Mouse (Mus musculus) heart, postnatal 10 days (tissue): ENCODE measurements at regions not wholly inside any gene's neighbourhood (a gene's known extent, or its start where the extent isn't known, plus 50 kb on each side); places are given as distances from the start of the nearest gene placed in this dataset.
A peak's percentile ranks its signal among the peaks of the same experiment; 100 is the strongest.

Experiments
- DNase-seq, 2 experiments: peaks; one replicate each; pipeline ENCODE4 v3.0.0; 2021
- intact Hi-C: fragments of 180-260 bp; cut with DNase I; formaldehyde crosslinking; loops from one replicate; pipeline ENCODE4 v1.15.1; 2025

GRCm38 (mm10) chr4:124542696-124543095 is 67.9 kb downstream of the 3100002H09Rik start:
- intact Hi-C loops = no loop called here
- DNase-seq = no peak

DNA sequence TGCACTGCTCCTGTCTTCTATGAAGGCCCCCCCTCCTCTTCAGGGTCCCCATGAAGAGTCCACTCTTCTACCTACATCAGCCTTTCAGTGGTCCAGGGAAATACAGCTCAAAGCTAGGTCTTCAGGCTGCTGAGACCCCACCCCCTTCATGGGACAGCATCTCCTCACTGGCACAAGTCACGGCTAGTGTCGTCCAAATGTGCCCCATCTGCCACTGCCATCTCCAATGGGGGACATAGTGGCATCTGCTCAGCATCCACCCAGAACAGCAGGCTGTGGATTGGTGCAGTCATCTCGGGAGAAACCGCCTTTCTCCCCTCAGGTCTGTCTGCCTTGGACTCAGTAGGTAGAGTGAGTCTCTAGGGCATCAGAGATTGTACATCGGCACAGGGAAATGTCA is 72.1 kb downstream of the 3100002H09Rik start:
- intact Hi-C loops = no loop called here
- DNase-seq = no peak

DNA sequence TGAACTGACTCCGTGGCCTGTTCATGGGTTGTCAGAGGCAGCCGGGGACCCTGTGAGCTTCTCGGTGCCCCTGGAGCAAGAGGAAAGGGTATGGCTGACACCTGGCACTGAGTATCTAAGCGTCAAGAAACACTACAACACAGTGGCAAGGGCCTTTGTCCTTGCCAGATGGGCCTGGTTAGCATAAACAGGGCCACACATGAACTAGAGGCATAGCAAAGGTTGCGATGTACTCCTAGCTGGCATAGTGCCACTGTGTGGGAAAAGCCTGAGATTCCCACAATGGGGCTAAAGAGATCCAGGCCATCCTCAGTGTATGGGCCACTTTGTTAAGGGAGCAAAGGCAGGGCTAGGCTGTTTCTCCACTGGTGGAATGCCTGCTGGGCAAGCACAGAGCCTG is 72.9 kb downstream of the 3100002H09Rik start:
- DNase-seq = no peak
- intact Hi-C loops = no loop called here

DNA sequence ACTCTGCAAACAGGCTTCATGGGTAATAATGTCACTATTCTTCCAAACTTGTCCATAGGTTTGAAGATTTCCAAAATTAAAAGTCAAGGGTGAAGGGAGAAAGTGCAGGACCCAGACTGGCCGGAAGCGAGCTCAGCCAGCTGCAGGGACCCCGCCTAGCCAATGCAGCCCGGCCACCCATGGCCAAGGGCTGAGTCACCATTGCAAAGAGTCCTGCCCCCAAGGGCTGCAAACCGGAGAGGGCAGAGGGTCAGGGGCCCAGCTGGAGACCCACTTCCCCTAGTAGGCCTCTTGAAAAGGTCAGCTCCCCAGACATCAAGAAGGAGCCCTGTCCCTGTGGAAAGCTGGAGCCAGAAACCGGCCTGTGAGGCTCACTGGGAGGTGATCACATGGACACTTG is 77.0 kb downstream of the 3100002H09Rik start:
- no peak for DNase-seq
- intact Hi-C loops = no loop called here

GRCm38 (mm10) chr4:124530596-124530995 is 80.0 kb downstream of the 3100002H09Rik start:
- intact Hi-C loops = no loop called here
- no peak for DNase-seq

GRCm38 (mm10) chr4:124526822-124527221 is 83.8 kb downstream of the 3100002H09Rik start:
- no peak for DNase-seq
- intact Hi-C loops = no loop called here

DNA sequence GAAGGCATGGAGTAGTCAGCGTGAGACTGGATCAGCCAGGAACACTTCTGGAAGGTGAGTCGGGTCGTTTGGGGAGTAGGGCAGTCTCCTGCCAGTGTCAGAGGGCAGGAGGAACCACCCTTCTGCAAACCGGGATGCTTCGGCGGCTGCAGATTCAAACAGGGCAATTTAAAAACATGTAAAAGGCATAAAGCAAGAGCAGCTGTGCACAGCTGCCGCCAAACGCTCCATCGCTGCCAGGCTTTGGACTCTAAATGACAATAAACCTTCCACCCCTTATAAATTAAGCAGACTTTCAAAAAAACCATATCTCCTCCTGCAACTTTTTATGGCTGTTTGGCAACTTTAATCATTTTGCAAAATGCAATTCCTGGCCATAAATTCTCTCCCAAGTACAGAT is 84.2 kb downstream of the 3100002H09Rik start:
- intact Hi-C loops = no loop called here
- DNase-seq = peak; percentile 8 to 20

DNA sequence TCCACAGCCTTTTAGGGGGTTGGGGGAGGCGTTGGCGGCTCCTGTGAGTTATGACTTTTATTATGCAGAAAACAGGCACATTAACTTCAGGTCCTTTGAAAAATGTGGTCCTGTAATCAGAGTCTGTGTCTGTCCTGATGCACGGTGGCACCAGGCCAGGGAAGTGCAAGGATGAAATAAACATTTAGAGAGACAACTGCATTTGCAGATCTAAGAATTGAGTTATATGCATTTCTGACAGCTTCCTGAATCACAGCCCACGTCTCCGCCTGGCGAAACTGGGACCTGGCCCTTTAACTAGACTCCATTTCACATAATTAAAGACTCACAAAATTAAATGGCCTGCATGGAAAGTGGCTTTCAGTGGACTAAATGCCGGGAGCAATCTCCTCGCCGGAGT is 90.3 kb downstream of the 3100002H09Rik start:
- intact Hi-C loops = no loop called here
- DNase-seq = no peak

DNA sequence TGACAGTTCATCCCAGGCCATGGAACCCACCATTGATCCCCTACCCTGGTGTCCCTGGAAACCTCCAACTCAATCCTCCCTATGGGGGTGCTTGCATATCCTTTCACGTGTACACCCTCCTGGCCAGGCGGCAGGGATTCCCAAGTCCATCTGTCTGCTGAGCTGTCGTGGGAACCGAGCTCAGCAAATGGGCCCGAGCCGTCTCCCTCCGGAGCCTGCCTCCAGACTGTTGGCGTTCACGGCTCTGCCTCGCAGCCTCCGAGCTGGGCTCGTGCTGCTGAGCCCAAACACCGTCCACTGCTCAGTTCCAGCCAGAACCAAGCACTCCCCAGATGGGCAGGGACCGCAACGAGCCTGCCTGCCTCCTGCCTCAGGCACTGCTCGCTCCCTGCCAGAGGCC is 98.8 kb downstream of the 3100002H09Rik start:
- intact Hi-C loops = no loop called here
- no peak for DNase-seq

- intact Hi-C loops = no loop called here
- no peak for DNase-seq
Measured at GRCm38 (mm10) chr4:124510816-124511215, 99.8 kb downstream of the 3100002H09Rik start.

DNA sequence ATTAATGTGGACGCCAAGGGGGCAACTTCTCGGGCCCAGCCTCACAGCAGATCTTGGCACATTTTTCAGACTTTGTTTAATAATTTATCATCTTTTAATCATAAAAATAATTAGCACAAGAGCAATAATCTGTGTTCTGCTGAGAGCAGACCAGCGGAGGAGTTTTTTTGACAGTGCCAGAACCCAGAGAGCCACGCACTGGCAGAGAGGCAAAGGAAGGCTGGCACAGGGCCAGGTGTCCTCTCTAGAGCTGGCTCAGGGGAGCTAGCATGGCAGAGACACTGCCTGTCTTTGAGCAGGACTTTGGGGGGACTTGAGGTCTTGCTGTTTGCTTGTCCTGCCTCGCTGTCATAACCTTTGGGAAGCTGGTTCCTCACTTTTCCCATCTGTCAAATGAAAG is 100.9 kb downstream of the 3100002H09Rik start:
- intact Hi-C loops = no loop called here
- DNase-seq = peak; percentile 69

GRCm38 (mm10) chr4:124506083-124506647 is 104.4 kb downstream of the 3100002H09Rik start:
- DNase-seq = no peak
- intact Hi-C loops = no loop called here

DNA sequence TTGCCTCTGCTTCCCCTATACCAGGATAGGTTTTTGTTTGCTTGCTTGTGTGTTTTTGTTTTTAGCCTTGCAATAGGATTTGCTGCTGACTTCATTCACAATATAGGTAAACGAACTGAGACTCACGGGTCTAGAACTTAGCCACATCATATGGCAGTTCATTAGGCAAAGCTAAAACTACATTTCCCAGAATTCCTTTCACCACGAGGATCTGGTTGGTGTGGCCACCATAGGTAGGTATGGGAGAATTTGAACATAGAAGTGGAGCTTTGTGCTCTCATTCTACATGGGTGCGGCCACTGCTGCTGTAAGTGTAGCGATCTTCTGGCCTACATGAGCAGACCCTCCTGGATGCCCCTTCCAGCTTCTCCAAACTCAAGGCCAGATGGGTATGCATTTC is 108.8 kb downstream of the 3100002H09Rik start:
- intact Hi-C loops = no loop called here

DNA sequence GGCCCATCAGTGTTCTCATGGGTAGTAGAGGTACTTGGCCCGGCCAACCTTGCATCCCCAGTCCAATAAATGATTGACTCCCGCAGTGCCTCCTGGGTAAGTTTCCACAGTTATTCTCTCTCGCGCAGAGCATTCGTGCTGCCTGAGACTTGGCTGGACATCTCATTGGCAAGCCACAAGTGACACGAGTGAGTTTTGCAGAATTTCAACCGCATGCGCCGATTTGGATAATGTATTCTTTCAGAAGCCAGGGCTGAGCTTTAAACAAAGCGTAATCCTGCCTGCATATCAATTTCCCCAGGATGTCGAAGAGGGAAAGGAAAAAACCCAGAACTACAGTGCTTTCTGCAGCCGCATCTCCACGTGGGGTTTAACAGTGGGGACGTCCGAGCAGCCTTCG is 112.6 kb downstream of the 3100002H09Rik start:
- DNase-seq = no peak
- intact Hi-C loops = no loop called here

More for the DNA sequence above, 108.8 kb downstream of the 3100002H09Rik start:
- DNase-seq = no peak

DNA sequence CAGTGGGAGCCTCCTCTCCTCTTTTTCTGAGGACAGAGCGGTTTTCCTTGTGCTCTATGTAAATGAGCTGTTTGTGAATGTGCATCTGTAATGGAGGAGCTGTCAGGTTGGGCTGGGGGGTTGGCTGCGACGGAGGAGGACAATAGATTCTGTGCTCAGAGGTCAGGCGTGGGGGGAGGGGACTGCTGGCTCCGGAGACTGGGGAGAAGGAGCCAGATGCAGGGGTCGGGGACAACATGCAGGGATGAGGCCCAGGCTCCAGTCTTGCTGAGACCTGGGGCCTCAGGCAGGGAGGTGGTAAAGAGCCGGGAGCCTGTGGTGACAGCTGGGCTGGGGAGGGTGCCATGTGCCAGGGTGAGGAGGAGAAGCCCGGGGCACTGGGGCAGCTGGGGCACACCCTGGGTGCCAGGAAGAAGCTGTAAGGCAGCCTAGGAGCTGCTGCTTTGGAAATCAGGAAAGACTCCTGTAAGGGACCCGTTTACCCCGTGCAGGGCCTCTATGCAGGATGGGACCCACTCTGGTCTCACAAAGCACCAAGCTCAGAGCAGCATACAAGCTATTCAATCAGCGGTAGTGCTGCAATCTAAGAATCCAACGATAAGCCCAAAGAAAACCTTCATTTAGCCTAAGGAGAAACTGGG is 124.5 kb downstream of the 3100002H09Rik start:
- intact Hi-C loops = no loop called here
- no peak for DNase-seq

- DNase-seq = no peak
- intact Hi-C loops = no loop called here
Measured at GRCm38 (mm10) chr4:124484613-124485586, 125.7 kb downstream of the 3100002H09Rik start.

DNA sequence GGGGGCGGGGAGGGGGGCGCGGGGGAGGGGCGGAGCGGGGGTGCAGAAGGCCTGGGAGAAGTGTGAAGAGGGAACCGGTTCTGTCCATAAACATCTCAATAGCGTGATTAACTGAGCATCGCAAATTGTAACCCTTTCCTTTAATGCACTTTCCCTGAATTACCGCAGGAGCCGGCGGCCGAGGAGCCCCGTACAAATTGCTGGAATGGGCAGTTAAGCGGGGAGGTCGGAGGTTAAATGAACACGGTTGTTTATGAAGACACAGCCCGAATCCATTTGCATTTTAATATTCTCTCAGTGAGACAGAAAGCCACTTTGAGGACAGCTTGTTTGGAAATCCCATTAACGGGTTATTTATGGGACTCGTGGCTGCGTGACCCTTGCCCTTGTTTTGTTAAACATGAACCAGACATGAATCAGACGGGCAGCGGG is 132.7 kb downstream of the 3100002H09Rik start:
- intact Hi-C loops = no loop called here
- peak in 1 of 2 experiments; percentile 10 for DNase-seq

- intact Hi-C loops = no loop called here
- no peak for DNase-seq
Measured at GRCm38 (mm10) chr4:124477359-124477868, 133.2 kb downstream of the 3100002H09Rik start.

- intact Hi-C loops = no loop called here
- DNase-seq = no peak
Measured at GRCm38 (mm10) chr4:124465229-124465820, 145.3 kb downstream of the 3100002H09Rik start.

DNA sequence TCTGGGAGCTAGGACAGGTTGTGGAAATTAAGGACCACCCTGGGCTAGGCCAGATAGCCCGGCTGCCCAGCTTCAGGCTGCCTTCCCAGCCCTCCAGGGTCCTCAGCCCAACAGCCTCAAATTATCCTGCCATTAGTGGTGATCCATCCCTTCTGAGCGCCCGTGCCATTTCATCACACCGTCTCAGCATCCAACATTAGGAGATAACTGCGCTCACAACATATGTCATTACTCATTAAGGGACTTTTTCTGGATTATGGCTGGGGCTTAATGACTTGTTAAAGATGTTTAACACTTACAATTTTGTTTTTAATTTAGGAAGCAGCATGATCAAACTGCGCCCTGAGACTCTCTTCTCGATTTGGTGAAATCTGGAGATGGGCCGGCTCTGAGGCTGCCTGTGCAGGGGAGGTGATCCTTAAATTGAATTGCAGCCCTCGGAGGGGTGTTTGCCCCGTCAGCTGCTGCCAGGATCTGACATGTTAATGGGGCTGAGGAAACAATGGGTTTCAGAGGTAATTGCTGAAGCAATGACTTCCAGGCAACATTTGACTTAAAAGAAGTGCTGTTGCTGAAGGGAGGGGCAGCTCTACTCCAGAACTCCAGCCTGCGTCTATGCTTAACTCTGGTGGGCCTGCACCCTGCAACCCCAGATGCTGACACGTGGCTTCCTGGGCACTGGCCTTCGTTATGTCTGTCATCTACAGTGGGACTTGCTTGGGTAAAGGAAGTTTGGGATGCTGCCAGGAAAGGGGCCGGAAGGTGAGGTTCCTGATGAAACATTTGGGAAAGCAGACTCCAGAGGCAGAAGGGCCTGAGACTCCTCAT is 154.9 kb downstream of the 3100002H09Rik start:
- no peak for DNase-seq
- intact Hi-C loops = no loop called here
